9 mouse cellular contexts compared by ENCODE assay signal in the genomic region with DNA sequence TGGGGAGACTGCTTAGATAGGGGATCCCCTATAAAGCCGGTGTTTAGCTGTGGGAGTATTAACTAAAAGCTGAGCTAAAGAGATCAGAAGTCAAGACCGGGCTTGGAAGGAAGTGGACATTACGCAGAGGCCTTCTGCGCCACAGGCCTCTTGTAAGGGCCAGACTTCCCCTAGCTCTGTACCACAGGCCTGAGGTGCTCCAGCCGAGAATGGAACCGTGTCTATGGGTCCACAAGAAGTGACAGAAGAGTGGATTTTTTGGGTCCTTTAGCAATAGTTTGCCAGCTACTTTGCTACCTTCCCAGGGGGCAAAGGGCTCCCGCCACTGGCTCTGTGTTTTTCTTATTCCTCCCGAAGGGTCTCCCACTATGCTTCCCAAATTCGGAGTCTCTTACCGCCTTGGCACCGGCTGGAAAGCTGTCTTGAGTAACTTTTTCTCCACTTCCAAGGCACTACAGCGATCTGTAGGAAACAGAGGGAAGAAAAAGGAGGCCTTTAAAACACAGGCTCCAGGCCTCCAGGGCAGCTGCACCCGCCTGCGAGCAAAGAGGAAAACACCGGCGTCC. TPM values are rescaled to one million over a fixed set of nuclear protein-coding genes. Genes with fewer than 3 reads are reported as not detected.
DNase-seq lines count a peak whose midpoint lies in the region; ATAC-seq and TF ChIP-seq lines count a peak whose summit lies in the region.
"Had no signal": no experiment of that assay in that cellular context is flagged by ENCODE, and none has a peak within 500 bp of the region (broad histone marks: within the 10 kb centered on the region; RNA-seq: fewer than 3 reads in every experiment).

No protein-coding gene starts in this region.

- H3K4me1 ChIP-seq in heart, embryonic 14.5 days (ENCODE audit: control insufficient read depth in 2 of 2, insufficient read depth in 2 of 2, low read length in 2 of 2) = peaks cover 17 to 18% of the 10 kb centered on the region in 2 experiments
- peaks cover 46% of the 10 kb centered on the region for H3K4me1 ChIP-seq in limb, embryonic 15.5 days
- 0 out of 2 replicates have a peak, but pooled peaks cover 2% of the 10 kb centered on the region for H3K4me1 ChIP-seq in stomach, postnatal 0 days (replicated peaks; ENCODE audit: control insufficient read depth, insufficient read depth)

- 41% methylated on average over 16 of the region's 16 CpGs for WGBS in heart, embryonic 14.5 days
- 30% methylated on average over 16 of the region's 16 CpGs for WGBS in limb, embryonic 15.5 days
- WGBS in stomach, postnatal 0 days = 41% methylated on average over 16 of the region's 16 CpGs

- no peak for TF ChIP-seq EP300 in stomach, postnatal 0 days (optimal IDR thresholded peaks at IDR 0.05)

- H3K9ac ChIP-seq in heart, embryonic 14.5 days (ENCODE audit: low read length) = peak overlapping the region; percentile 94
- H3K9ac ChIP-seq in limb, embryonic 15.5 days = peak overlapping the region; percentile 35
- H3K9ac ChIP-seq in stomach, postnatal 0 days (ENCODE audit: low read length) = no peak overlapping the region

- DNase-seq in retina, embryonic 14.5 days (ENCODE audit: low spot score) = peak; percentile 20
- no peak for DNase-seq in retina, postnatal 1 day
- no peak for DNase-seq in stomach, postnatal 0 days (ENCODE audit: low spot score)
- no peak for DNase-seq in right cerebral cortex, postnatal 4 days
- no peak for DNase-seq in ovary, postnatal 14 days (ENCODE audit: low spot score)

- no peaks in the 10 kb centered on the region for H3K9me3 ChIP-seq in heart, embryonic 14.5 days (ENCODE audit: control insufficient read depth, low read length)
- no peaks in the 10 kb centered on the region for H3K9me3 ChIP-seq in limb, embryonic 15.5 days
- H3K9me3 ChIP-seq in stomach, postnatal 0 days (ENCODE audit: control insufficient read depth, low read length) = no peaks in the 10 kb centered on the region

- H3K4me2 ChIP-seq in heart, embryonic 14.5 days (ENCODE audit: low read length) = peak overlapping the region; percentile 92
- H3K4me2 ChIP-seq in limb, embryonic 15.5 days = peak overlapping the region; percentile 77
- H3K4me2 ChIP-seq in stomach, postnatal 0 days (replicated peaks; ENCODE audit: low read depth) = peak overlapping the region; percentile 86

- H3K36me3 ChIP-seq in heart, embryonic 14.5 days (ENCODE audit: control insufficient read depth, insufficient read depth, low read length) = peaks cover 6% of the 10 kb centered on the region; the same call in 1 of the 2 replicates
- no peaks in the 10 kb centered on the region for H3K36me3 ChIP-seq in limb, embryonic 15.5 days
- H3K36me3 ChIP-seq in stomach, postnatal 0 days (ENCODE audit: control insufficient read depth, insufficient read depth, low read length) = no peaks in the 10 kb centered on the region

- TF ChIP-seq CTCF in stomach, postnatal 0 days (IDR thresholded peaks at IDR 0.05; ENCODE audit: low read depth) = no peak

- peaks cover 53% of the 10 kb centered on the region for H3K27me3 ChIP-seq in heart, embryonic 14.5 days (ENCODE audit: control insufficient read depth, insufficient read depth, low read length)
- peaks cover 94% of the 10 kb centered on the region for H3K27me3 ChIP-seq in limb, embryonic 15.5 days
- peaks cover 11% of the 10 kb centered on the region; the same call in 1 of the 2 replicates for H3K27me3 ChIP-seq in stomach, postnatal 0 days (ENCODE audit: control insufficient read depth, insufficient read depth, low read length)

- H3K27ac ChIP-seq in heart, embryonic 14.5 days (replicated peaks in 1 of 2; ENCODE audit: control insufficient read depth in 1 of 2, insufficient read depth in 1 of 2, low read depth in 2 of 2, low read length in 2 of 2) = peak overlapping the region; percentile 93 to 97
- peak overlapping the region; percentile 83 for H3K27ac ChIP-seq in limb, embryonic 15.5 days
- no peak overlapping the region for H3K27ac ChIP-seq in stomach, postnatal 0 days (replicated peaks)

- H3K4me3 ChIP-seq in heart, embryonic 14.5 days (ENCODE audit: control insufficient read depth in 1 of 2, insufficient read depth in 1 of 2, low read depth in 1 of 2, low read length in 2 of 2) = peak overlapping the region; percentile 85 to 86
- peak overlapping the region; percentile 56 for H3K4me3 ChIP-seq in limb, embryonic 15.5 days
- peak overlapping the region; percentile 61 for H3K4me3 ChIP-seq in stomach, postnatal 0 days (ENCODE audit: low read depth, low read length)

- no peak for ATAC-seq in heart, embryonic 14.5 days (ENCODE audit: insufficient number of reproducible peaks, insufficient read depth, low FRiP score, low read depth)
- no peak for ATAC-seq in limb, embryonic 15.5 days (ENCODE audit: insufficient number of reproducible peaks, low FRiP score, low TSS enrichment, low read depth)
- no peak for ATAC-seq in stomach, postnatal 0 days (ENCODE audit: low FRiP score, low TSS enrichment)
- ATAC-seq in megakaryocyte, adult 5-6 weeks (ENCODE audit: poor library complexity, severe bottlenecking) = no peak

RNA-seq across cellular contexts. Expression of gene Irx3, which starts 2.8 kb away (rescaled TPM):
- 9.8 and 13.1 TPM in 2 replicates for polyA plus RNA-seq in heart, embryonic 14.5 days (2014; fragmentation: Nextera tagmentation; extraction: Ambion mirVana)
- 18.6 and 22.9 TPM in 2 replicates for polyA plus RNA-seq in limb, embryonic 15.5 days (2015; fragmentation: Nextera tagmentation; extraction: Ambion mirVana)
- polyA plus RNA-seq in stomach, postnatal 0 days (2015; fragmentation: Nextera tagmentation; extraction: Ambion mirVana) = 7.6 and 7.7 TPM in 2 replicates
- not detected in 2 replicates for total RNA-seq in megakaryocyte, adult 5-6 weeks (2015)
- 0.22 TPM in 1 of 2 replicates, not detected in the other for total RNA-seq in megakaryocyte, adult 5-6 weeks (2017)
- total RNA-seq: common myeloid progenitor, adult 5-6 weeks had no signal
